Mouse (Mus musculus) thymus, postnatal 25 days (tissue): Measurements from ENCODE around the gene Txndc8.

Source experiments
- DNase-seq: peaks from one replicate; pipeline ENCODE4 v3.0.0; 2022

Txndc8 gene

GRCm38 (mm10) chr4:58009024-58009423, at the start of gene Txndc8:
Gene Txndc8, minus strand, starts transcription at chr4:58009124.
- DNase-seq: no peak

GRCm38 (mm10) chr4:58055653-58056052, 46.7 kb upstream of the Txndc8 start:
- DNase-seq: no peak

DNA sequence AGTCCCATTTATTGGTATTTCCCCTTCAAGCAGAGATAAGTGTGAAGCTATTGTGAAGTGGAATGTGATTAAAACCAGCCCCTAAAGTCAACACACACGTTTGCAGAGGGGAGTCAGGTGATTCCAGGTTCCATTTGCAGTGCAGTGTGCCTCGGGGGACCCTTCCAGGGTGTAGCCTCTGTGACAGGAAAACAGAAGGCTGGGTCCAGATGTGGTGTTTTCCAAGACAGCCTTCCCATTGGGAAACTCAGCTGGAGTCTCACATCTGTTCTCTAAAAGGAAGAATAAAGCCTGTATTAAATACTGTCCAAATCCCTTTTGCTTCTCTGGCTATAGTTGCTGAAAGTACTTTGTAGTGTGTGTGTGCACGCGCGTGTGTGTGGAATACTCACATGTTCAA, 45.5 kb upstream of the Txndc8 start:
- DNase-seq: no peak

DNA sequence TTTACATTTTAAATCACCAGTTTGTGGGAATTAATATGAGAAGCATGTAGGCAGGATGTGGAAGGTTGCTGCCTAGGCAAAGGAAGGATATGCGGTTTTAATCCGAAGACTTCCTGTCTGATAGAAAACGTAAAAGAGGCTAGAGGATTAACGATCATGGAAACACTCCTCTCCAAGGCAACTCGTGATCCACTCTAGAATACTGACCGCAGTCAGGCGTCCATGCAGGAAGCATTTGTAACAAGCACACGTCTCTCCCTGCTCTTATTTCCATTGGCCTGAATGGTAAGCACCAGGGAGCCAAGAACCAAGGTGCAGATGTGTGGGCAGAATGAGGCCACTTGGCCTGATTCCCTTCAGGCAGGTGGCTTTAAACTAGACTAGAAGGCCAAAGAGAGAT, 41.8 kb upstream of the Txndc8 start:
- DNase-seq: peak; percentile 3

GRCm38 (mm10) chr4:58050276-58050675, 41.4 kb upstream of the Txndc8 start:
- no peak for DNase-seq

- no peak for DNase-seq
Observed at GRCm38 (mm10) chr4:58044833-58045232, 35.9 kb upstream of the Txndc8 start.

- no peak for DNase-seq
Observed at GRCm38 (mm10) chr4:58044356-58044755, 35.4 kb upstream of the Txndc8 start.

DNA sequence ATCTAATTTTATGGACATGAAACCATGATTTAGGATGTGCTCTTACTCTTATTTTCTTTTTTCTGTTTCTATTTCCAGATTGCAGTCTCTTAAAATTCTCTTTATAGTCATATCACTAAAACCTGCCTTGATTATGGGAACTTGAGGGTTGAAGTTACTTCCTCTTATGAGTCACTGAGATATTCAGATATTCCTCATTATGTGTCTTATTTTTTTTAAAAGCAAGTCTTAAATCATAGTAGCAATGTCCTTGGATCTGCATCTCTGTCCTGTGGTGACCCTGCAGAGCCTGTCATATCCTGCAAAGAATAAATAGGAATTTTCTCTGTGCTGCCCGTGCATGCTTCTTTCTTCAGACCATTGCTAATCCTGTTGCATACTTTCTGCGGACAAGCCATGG, 31.2 kb upstream of the Txndc8 start:
- no peak for DNase-seq

GRCm38 (mm10) chr4:58037096-58037705, 28.3 kb upstream of the Txndc8 start:
- DNase-seq: no peak

DNA sequence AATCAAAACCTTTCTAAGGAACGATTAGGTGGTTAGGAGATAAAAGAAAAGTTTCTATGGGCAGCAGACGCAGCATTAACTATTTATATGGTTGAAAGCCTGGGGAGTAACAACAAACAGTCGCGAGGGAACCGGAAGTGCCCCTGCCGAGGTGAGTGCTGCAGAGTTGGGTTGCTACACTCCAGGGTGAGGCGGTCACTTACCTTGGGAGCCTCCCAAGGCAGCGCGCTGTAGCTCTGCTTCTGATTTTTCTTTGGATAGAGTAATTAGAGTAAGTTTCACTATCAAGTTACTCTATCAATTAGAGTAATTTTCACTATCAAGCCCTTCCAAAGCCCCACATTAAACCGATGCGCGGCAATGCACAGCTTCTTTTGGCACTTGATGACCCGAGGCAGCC, 25.7 kb upstream of the Txndc8 start:
- no peak for DNase-seq

GRCm38 (mm10) chr4:58032714-58033113, 23.8 kb upstream of the Txndc8 start:
- DNase-seq: no peak

- no peak for DNase-seq
Observed at GRCm38 (mm10) chr4:58003501-58003900, 5.4 kb downstream of the Txndc8 start.

DNA sequence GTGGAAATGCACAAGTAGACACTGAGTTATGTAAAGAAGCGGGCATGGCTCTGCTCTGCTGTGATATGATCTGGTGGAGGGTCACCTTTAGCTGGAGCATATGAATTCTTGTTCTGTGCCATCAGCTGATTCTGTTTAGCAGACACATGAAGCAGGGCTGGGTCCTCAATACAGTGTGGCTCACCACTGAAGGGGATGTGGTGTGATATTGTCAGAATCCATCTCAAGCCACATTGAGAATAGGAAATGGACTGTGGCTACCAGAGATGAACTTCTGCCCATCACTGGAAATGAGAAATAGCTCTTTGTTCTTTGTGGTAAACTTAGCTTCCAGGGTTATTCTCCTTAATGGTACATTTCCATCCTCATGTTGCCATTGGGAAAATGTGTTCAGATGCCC, 17.5 kb downstream of the Txndc8 start:
- no peak for DNase-seq

DNA sequence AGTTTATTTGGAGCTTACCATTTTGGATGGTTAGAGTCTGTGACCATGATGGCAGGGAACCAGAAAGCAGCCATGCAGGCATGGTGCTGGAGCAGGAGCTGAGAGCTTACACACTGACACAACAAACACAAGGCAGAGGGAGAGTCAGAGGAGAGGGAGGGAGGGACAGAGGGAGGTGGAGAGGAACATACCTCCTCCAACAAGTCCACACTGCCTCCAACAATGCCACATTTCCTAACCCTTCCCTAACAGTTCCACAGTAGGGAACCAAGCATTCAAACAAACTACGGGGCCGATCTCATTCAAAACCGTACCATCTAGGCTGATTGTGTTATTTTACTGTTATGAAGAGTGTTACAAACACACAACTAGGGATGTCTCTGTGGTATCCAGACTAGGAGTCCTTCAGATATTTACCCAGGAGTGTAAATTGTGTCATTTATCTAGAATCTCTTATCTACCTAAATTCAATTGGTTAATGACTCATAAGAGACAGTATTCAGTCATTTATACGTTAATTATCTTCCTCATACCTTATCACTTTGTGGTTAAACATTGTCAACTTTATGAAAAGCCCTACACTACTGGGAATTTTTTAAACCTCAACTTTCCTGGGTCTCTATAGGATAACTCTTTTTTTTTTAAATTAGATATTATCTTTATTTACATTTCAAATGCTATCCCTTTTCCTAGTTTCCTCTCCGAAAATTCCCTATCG, 34.4 kb downstream of the Txndc8 start:
- no peak for DNase-seq

- DNase-seq: no peak
Observed at GRCm38 (mm10) chr4:57973592-57974268, 35.2 kb downstream of the Txndc8 start.

GRCm38 (mm10) chr4:57970285-57970684, 38.6 kb downstream of the Txndc8 start:
- DNase-seq: no peak

- no peak for DNase-seq
Observed at GRCm38 (mm10) chr4:57967195-57967594, 41.7 kb downstream of the Txndc8 start.

DNA sequence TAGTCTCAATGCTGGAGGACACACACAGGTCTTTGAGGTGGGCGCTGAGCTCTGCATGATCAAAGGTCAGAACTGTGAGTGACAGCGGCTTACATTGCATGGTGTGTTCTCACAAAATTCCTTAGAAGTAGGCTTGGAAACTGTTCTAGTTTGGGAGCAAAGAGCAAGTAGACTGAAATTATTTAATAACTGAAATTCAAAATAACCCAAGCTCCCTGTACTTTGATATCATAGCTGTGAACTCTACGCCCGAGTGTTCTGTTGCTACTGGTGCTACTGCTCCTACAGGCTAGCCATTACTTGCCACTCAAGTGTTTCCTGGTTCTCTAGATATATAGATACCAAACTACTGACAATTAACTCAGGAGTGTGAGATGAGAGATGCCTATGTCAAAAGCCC, 43.4 kb downstream of the Txndc8 start:
- no peak for DNase-seq

GRCm38 (mm10) chr4:57964143-57964542, 44.8 kb downstream of the Txndc8 start:
- no peak for DNase-seq

- DNase-seq: no peak
Observed at GRCm38 (mm10) chr4:57959056-57959455, 49.9 kb downstream of the Txndc8 start.

DNA sequence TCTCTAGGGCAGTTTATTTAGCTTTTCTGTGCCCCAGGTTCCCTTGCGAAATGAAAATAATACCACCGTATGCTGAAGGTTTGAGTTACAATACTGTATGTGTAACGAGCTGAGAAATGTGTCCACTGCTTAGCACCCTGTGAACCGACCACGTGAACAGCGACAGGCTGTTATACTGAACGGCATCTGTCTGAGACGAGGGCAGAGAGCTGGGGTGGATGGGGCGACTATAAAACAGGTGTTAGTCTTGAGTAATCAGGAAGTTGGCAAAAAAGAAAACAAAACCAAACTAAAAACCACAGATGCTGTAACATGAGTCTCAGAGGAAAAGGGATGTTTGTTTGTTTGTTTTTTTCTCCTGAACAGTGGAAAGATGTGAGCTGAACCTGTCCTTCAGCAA, 50.8 kb downstream of the Txndc8 start:
- DNase-seq: peak; percentile 61

DNA sequence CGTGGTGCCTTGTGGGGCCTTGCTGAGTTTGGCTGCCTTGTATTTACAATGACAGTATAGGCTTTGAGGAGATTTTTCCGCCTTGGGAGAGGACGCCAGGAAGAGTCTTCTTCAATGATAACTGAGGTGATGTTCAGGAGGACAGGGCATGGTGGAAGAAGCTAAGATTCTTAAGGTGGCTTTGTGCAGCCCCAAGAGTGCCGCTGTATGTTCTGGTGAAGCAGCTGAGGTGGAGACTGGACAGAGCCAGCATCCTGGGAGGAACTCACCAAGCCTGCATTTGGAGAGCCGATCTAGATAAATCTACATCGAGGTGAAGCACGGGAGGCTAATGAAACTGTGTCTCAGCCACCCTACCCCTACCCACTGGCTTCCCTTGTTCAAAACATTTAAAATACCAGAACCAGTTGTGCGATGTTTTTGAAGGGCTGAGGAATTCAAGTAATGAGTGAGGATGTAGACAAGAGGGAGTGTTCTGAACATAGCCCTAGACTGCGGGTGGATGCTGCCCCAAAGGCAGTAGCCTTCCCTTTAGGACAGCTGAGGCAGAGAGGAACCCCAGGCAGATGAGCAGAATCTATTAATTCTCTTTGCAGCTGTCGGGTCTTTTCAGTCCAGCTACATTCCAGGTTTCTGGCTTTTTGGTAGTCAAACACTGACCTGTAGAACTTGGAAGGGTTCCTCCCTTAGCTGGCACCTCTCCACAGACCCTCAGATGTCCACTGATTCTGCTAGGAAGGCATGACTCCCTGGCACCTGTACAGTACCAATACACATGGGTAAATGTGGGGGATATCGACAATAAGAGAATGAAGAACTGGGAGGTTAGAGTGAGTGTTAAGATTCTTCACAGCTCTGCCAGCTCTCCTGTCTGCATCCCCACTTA, 51.5 kb downstream of the Txndc8 start:
- DNase-seq: peak; percentile 18
